Mouse (Mus musculus): ENCODE data around the gene Nav2. TPM values are rescaled to one million over a fixed set of nuclear protein-coding genes. Genes with fewer than 3 reads are reported as not detected.

Gene Nav2
- polyA plus RNA-seq, 1 experiment from 2014 or later, result 10.1 TPM

DNA sequence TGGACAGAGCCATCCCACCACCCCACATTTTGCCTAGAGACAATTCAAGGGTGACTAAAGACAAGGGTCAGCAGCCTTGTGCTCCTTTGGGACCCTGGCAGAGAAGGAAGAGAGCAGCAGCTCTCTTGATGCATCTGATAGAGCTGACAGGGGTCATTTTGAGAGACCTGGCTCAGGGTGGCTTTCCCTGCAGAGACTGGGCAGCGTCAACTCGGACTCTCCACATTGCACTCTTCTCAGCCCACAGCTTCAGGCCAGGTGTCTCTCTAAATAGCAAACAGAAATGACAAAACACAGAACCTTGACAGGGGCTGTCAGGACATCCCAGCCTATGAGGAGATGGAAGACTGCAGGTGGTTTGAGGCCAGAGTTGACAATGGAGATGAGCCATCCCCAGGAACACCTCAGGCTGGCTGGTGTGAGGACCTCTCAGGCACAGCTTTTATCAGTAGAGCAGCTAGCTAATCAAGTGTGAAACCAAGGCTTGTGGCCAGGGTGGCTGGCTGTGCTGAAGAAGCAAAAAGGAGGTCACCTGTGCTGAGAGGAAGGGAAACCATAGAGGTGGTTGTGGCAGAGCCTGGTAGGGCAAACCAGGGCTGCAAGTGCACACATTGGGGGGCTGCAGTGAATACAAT lies 283.7 kb downstream of the Nav2 start:
- no peak for ATAC-seq (replicated peaks; ENCODE audit: low FRiP score, low read depth)
- Histone ChIP-seq H3K4me1 (replicated peaks; ENCODE audit: insufficient read depth, low read length) (no peaks in the 10 kb centered on the region), H3K9me3 (replicated peaks; ENCODE audit: low read length) (no peaks in the 10 kb centered on the region), H3K9ac (ENCODE audit: low read depth, low read length) (no peak overlapping the region), H3K4me2 (ENCODE audit: low read length) (no peak overlapping the region), H3K4me3 (replicated peaks; ENCODE audit: low read depth, low read length) (no peak overlapping the region), H3K36me3 (ENCODE audit: insufficient read depth, low read length) (no peaks in the 10 kb centered on the region), H3K27ac (no peak overlapping the region), H3K27me3 (ENCODE audit: insufficient read depth, low read length) (no peaks in the 10 kb centered on the region)
- no peak for TF ChIP-seq CTCF (IDR thresholded peaks at IDR 0.05; ENCODE audit: low read depth)
- WGBS, result 82% methylated on average over 2 of the region's 2 CpGs
- DNase-seq (ENCODE audit: low spot score), result no peak

DNA sequence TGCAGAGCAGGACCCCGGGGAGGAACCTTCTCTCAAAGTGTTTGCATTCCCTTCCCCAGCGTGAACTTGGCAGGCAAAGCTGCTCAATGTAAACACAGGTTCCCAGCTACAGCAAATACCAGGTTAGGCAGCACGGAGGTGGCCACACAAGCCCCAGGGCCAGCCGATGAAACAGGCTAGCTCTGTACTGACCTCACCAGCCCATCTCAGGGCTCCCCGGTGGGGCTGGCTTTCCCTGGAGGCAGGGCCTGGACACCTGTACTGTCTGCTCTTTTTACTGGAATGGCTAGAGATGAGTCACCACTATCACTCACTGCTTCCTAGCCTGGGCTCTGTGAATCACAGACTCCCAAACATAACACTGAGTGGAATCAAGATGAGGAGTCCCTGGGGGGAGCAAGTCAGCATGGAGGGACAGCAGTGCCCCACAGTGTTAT lies 287.2 kb downstream of the Nav2 start:
- Histone ChIP-seq H3K9ac (ENCODE audit: low read depth, low read length) (no peak overlapping the region), H3K9me3 (replicated peaks; ENCODE audit: low read length) (no peaks in the 10 kb centered on the region), H3K27me3 (ENCODE audit: insufficient read depth, low read length) (no peaks in the 10 kb centered on the region), H3K4me3 (replicated peaks; ENCODE audit: low read depth, low read length) (no peak overlapping the region), H3K4me2 (ENCODE audit: low read length) (no peak overlapping the region), H3K27ac (no peak overlapping the region), H3K4me1 (replicated peaks; ENCODE audit: insufficient read depth, low read length) (no peaks in the 10 kb centered on the region), H3K36me3 (ENCODE audit: insufficient read depth, low read length) (no peaks in the 10 kb centered on the region)
- 37% methylated on average over 5 of the region's 5 CpGs for WGBS
- TF ChIP-seq CTCF (IDR thresholded peaks at IDR 0.05; ENCODE audit: low read depth), result no peak
- ATAC-seq (replicated peaks; ENCODE audit: low FRiP score, low read depth), result no peak
- DNase-seq (ENCODE audit: low spot score), result no peak

DNA sequence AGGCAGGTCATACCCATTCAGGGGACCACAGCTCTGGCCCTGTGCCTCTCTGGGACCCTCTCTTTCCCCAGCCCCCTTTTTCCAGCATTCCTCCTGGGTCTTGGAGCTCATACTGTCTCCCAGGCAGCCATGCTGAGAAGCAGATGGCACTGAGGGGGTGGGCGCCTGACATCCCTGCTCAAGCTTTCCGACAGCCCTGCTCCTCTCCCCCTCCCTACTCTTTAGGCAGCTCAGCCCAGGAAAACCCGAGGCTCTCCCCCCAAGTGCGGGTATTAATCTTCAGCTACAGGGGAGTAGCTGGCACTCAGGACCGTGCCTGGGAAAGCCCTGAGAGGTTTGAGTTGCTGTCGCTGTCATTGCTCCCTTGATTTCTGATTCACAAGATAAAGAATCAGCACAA lies 290.9 kb downstream of the Nav2 start:
- DNase-seq (ENCODE audit: low spot score), result no peak
- no peaks in the 10 kb centered on the region for H3K9me3 ChIP-seq (replicated peaks; ENCODE audit: low read length)
- H3K4me3 ChIP-seq (replicated peaks; ENCODE audit: low read depth, low read length), result no peak overlapping the region
- no peaks in the 10 kb centered on the region for H3K36me3 ChIP-seq (ENCODE audit: insufficient read depth, low read length)
- ATAC-seq (replicated peaks; ENCODE audit: low FRiP score, low read depth), result no peak
- 0 out of 2 replicates have a peak, but pooled peaks cover 3% of the 10 kb centered on the region for H3K27me3 ChIP-seq (ENCODE audit: insufficient read depth, low read length)
- 0 out of 2 replicates have a peak, but pooled peaks cover 3% of the 10 kb centered on the region for H3K4me1 ChIP-seq (replicated peaks; ENCODE audit: insufficient read depth, low read length)
- TF ChIP-seq CTCF (IDR thresholded peaks at IDR 0.05; ENCODE audit: low read depth), result no peak
- WGBS, result 40% methylated on average over 6 of the region's 6 CpGs
- H3K9ac ChIP-seq (ENCODE audit: low read depth, low read length), result no peak overlapping the region
- no peak overlapping the region for H3K27ac ChIP-seq
- H3K4me2 ChIP-seq (ENCODE audit: low read length), result no peak overlapping the region

GRCm38 (mm10) chr7:49200270-49200669 lies 291.8 kb downstream of the Nav2 start:
- H3K4me1 ChIP-seq (replicated peaks; ENCODE audit: insufficient read depth, low read length), result 0 out of 2 replicates have a peak, but pooled peaks cover 3% of the 10 kb centered on the region
- DNase-seq (ENCODE audit: low spot score), result no peak
- H3K4me2 ChIP-seq (ENCODE audit: low read length), result no peak overlapping the region
- WGBS, result 85% methylated on average over 6 of the region's 6 CpGs
- H3K27me3 ChIP-seq (ENCODE audit: insufficient read depth, low read length), result 0 out of 2 replicates have a peak, but pooled peaks cover 3% of the 10 kb centered on the region
- no peak overlapping the region for H3K4me3 ChIP-seq (replicated peaks; ENCODE audit: low read depth, low read length)
- no peaks in the 10 kb centered on the region for H3K36me3 ChIP-seq (ENCODE audit: insufficient read depth, low read length)
- H3K27ac ChIP-seq, result no peak overlapping the region
- TF ChIP-seq CTCF (IDR thresholded peaks at IDR 0.05; ENCODE audit: low read depth), result no peak
- H3K9me3 ChIP-seq (replicated peaks; ENCODE audit: low read length), result no peaks in the 10 kb centered on the region
- no peak for ATAC-seq (replicated peaks; ENCODE audit: low FRiP score, low read depth)
- H3K9ac ChIP-seq (ENCODE audit: low read depth, low read length), result no peak overlapping the region

DNA sequence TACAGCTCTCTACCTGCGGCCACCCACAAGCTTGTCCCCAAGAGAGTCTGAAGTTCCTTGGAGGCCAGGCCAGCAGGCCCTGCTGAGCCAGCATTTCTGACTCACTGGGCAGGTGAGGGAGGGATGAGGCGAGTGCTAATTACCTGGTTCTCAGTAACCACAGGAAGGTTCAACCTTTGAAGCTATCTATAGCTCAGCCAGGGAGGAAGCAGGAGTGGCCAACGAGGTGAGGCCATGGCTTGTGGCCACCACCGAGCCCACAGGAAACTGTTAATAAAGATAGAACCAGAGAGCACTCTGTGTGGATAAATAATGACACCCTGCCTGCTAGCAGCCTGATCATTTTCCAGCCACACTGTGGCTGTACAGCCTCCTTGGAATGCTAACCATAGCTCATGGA lies 294.5 kb downstream of the Nav2 start:
- WGBS, result 41% methylated on average over 4 of the region's 4 CpGs
- no peak for DNase-seq (ENCODE audit: low spot score)

GRCm38 (mm10) chr7:49204856-49205255 lies 296.3 kb downstream of the Nav2 start:
- no peaks in the 10 kb centered on the region for H3K9me3 ChIP-seq (replicated peaks; ENCODE audit: low read length)
- H3K4me2 ChIP-seq (ENCODE audit: low read length), result no peak overlapping the region
- 0 out of 2 replicates have a peak, but pooled peaks cover 3% of the 10 kb centered on the region for H3K27me3 ChIP-seq (ENCODE audit: insufficient read depth, low read length)
- H3K27ac ChIP-seq, result no peak overlapping the region
- DNase-seq (ENCODE audit: low spot score) (no peak), ATAC-seq (replicated peaks; ENCODE audit: low FRiP score, low read depth) (no peak)
- TF ChIP-seq CTCF (IDR thresholded peaks at IDR 0.05; ENCODE audit: low read depth), result no peak
- H3K4me1 ChIP-seq (replicated peaks; ENCODE audit: insufficient read depth, low read length), result 0 out of 2 replicates have a peak, but pooled peaks cover 3% of the 10 kb centered on the region
- 89% methylated on average over 3 of the region's 3 CpGs for WGBS
- H3K9ac ChIP-seq (ENCODE audit: low read depth, low read length), result no peak overlapping the region
- no peaks in the 10 kb centered on the region for H3K36me3 ChIP-seq (ENCODE audit: insufficient read depth, low read length)
- no peak overlapping the region for H3K4me3 ChIP-seq (replicated peaks; ENCODE audit: low read depth, low read length)

More for the DNA sequence above, 294.5 kb downstream of the Nav2 start:
- Histone ChIP-seq H3K9ac (ENCODE audit: low read depth, low read length) (no peak overlapping the region), H3K27ac (no peak overlapping the region), H3K4me2 (ENCODE audit: low read length) (no peak overlapping the region), H3K36me3 (ENCODE audit: insufficient read depth, low read length) (no peaks in the 10 kb centered on the region), H3K4me1 (replicated peaks; ENCODE audit: insufficient read depth, low read length) (0 out of 2 replicates have a peak, but pooled peaks cover 3% of the 10 kb centered on the region), H3K27me3 (ENCODE audit: insufficient read depth, low read length) (0 out of 2 replicates have a peak, but pooled peaks cover 3% of the 10 kb centered on the region), H3K4me3 (replicated peaks; ENCODE audit: low read depth, low read length) (no peak overlapping the region), H3K9me3 (replicated peaks; ENCODE audit: low read length) (no peaks in the 10 kb centered on the region)
- TF ChIP-seq CTCF (IDR thresholded peaks at IDR 0.05; ENCODE audit: low read depth), result no peak
- ATAC-seq (replicated peaks; ENCODE audit: low FRiP score, low read depth), result no peak
